Mouse (Mus musculus) heart, postnatal 0 days (tissue): ENCODE data around the gene Osbpl7.

Experiments
- CTCF ChIP-seq: IDR thresholded peaks from 2 replicates; pipeline ENCODE4 v1.5.1; 2016; ENCODE audit warnings: antibody characterized with exemption, control low read depth, low read depth
- EP300 ChIP-seq: IDR thresholded peaks from 2 replicates; pipeline ENCODE4 v1.6.1; 2016; ENCODE audit warnings: antibody characterized with exemption, low read depth

GRCm38 (mm10) chr11:97083401-97084140, 33.1 kb downstream of the Osbpl7 start:
- TF ChIP-seq EP300 (no peak), CTCF (no peak)
